Mouse (Mus musculus): ENCODE results near the gene Fgfr1op.
A peak's percentile ranks its signal among the peaks of the same experiment; 100 is the strongest.

Fgfr1op gene

DNA sequence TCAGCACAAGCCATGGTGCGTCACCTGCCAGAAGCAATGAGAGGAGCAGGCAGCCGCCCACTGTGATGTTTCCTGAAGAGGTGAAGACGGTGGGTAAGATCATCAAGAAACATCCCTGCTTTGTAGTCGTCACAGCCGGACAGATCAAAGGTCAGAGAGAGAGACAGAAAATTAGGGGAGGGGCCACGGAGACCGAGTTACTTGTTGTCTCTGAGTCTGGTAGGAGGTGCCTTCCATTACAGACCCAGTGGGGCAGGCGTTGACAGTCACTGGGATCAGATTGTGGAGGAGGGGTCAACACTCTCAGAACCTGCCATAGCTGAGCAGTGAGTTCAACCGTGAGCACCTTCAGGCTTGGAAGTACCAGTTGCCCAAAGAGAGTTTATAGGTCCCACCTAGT, 63.3 kb downstream of the Fgfr1op start:
- no peak for DNase-seq

GRCm38 (mm10) chr17:8229607-8230006, 64.3 kb downstream of the Fgfr1op start:
- DNase-seq = no peak

GRCm38 (mm10) chr17:8232089-8232488, 66.8 kb downstream of the Fgfr1op start:
- peak; percentile 49 to 50 for DNase-seq

DNA sequence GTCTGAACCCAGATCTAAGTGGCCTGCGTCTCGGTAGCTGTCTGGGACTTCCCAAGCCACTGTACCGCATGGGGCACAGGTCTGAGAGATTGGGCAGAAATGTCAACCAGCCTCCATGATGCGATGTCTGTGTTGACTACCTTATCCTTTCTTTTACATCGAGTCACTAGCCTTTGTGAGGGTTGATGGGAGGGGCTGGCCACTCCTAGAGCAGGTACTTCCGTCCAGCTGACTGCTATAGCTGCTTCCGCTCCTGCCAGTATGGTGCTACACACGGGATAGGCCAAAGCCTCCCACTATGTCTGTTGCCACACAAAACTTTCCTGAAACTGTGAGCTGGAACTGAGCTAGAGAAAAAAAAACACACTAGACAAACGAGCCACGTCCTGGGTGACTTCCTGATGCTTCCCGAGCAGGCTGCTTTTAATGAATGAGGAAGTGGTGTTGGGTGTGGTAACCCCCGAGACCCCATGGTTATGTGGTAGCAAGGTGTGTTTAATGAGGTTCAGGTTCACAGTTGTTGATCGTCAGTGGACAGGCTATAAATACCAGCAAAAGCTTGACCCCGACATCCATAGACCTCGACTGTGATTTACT, 68.4 kb downstream of the Fgfr1op start:
- no peak for DNase-seq

DNA sequence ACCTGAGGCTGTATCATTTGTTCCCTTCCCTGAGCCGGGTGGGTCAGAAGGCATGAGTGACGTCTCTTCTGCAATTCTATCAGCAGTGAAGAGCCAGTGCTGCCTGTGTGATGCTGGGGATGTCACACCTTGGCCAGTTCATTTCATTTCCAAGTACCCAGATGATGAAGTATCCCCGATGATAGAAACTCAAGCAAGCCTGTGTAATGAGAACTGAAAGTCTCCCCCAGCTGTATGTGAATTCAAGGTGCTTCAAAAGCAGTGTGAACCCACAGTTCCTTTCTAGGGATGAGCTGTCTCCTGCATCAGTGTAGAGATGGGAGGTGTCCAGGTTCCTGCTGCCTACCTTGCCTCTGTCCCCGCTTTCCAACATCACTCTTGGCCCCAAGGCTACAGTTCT, 69.2 kb downstream of the Fgfr1op start:
- DNase-seq = no peak

DNA sequence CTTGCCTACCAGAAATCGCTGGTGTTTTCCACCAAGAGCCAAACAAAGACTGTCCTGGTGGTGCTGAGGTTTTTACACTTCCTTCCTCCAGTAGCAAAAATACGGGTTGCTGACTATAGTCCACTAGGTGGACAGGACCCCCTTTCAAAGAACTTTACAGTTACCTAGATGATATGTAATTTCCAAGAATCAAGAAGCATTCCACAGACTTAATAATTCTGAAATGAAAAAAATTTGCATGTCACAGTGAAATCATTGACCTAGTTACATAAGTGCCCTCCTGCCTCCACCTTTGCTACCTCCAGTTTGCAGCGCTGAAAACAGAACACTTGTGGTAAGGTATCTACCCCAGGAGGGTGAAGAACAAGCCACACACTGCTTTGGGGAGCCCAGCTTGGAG, 70.4 kb downstream of the Fgfr1op start, which contains the start of gene Ccr6:
Gene Ccr6 (plus strand): TSS at position 301 of the 400 bp plus-strand sequence.
- no peak for DNase-seq

GRCm38 (mm10) chr17:8238012-8238710, 72.9 kb downstream of the Fgfr1op start:
- no peak for DNase-seq

- no peak for DNase-seq
Observed at GRCm38 (mm10) chr17:8239561-8239960, 74.3 kb downstream of the Fgfr1op start.

DNA sequence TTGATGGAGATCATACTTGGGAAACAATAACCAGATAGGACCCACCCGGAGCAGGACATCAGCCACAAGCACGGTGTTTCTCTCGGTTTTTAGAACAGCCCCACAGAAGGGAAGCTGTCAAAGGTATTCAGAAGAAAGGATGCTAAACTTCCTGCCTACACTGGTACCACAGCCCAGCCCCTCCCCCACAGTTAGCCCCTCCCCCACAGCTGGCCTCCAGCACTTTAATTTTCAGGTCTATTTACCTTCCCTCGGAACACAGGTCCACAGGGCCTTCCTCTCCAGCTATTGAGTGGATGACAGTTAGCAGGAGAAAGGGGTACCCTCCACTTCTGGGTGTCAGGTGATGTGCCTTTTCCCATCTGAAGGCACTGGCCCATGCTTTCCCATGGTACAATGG, 75.2 kb downstream of the Fgfr1op start:
- no peak for DNase-seq

DNA sequence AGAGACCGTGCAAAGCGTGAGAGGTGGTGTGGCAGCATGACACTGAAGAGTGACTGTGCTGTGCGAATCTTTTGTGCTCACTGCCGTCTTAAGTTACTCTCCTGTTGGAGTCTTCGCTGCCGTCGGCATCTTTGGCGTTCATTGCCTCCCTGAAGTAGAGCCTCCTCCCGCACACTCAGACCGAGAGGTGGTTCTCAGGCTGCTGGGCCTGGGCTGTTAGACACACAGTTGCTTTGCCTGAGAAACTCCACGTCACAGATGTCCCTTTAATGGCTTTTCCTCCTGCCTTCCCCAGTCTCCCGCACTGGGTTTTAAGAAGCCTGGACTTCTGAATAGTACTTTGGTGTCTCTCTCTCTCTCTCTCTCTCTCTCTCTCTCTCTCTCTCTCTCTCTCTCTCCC, 76.3 kb downstream of the Fgfr1op start:
- DNase-seq = no peak

DNA sequence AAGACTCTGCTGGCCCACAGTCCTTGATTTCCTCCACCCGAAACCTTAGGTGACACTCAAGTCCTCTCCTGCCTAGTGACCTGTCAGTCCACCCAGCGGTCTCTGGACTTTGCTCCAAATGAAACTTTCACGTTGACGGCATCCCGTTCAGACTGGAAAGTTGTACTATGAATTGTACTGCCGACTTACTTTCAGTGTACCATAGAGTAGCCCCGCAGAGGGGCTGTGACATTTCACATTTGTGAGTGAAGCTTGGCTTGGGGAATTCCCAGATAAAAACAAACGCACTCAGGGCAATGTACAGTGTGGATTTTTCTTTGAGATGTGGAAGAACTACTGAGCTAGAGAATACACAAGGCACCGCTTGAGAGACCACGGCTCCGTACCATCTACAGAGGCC, 76.9 kb downstream of the Fgfr1op start:
- DNase-seq = no peak

DNA sequence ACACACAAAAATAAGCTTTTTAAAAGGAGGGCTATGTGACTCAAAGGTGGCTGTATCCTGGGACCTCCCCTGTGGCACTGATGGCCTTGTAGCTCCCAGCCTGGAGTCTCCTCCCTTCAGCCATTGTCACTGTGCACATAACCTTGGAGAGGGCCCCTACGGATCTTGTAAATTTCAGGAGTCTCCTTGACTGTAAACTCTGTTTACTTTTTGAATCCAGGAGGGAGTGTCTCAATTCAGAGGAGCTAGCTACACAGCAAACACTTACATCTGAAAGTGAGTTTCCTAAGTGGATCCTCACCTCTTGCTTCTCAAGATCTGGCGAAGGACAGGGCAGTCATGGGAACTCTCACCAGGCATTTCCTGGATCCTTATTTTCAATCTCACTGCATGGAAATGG, 78.8 kb downstream of the Fgfr1op start:
- DNase-seq = no peak

DNA sequence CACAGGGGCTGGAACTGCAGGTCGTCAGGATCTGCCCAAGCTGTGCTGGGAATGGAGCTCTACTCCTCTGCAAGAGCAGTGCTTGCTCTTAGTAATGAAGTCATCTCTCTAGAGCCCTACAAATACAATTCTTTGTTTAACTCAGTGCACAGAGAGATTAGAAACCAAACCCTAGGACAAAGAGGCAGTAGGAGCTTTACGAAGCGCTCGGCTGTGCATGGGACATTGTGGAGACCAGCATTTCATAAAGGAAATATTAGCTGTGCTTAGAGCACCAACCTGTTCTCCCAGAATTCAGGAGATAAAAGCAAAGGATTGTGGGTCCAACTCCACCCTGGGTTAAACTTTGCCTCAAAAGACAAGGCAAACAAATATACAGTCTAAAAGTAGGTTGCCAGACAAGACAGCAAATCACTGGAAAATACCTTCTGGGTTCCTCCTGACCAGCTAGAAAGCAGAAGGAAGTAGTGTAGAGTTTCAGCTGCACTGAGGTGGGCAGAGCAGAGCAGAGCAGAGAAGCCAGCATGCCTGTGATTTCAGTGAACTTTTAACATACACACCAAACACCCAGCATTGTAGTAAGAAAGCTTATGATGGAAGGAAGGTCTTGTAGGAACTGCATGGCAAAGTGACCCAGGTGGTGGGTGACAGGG, 80.9 kb downstream of the Fgfr1op start:
- DNase-seq = no peak
